Mouse (Mus musculus) CD4-positive, CD25-positive, alpha-beta regulatory T cell, adult 4 months (primary cell): Measurements from ENCODE around the gene En2. TPM values are rescaled to one million over a fixed set of nuclear protein-coding genes. Genes with fewer than 3 reads are reported as not detected.

Experiments
- ATAC-seq: one replicate; pipeline ENCODE4 v1.8.0; 2017
- polyA plus RNA-seq, 2 experiments: library from polyadenylated mRNA; unstranded; fragments of 100-300 nt; shearing (Covaris generic); gene quantifications; one replicate each; pipeline ENCODE4 v1.2.1; 2017

En2 gene
- not detected for polyA plus RNA-seq

DNA sequence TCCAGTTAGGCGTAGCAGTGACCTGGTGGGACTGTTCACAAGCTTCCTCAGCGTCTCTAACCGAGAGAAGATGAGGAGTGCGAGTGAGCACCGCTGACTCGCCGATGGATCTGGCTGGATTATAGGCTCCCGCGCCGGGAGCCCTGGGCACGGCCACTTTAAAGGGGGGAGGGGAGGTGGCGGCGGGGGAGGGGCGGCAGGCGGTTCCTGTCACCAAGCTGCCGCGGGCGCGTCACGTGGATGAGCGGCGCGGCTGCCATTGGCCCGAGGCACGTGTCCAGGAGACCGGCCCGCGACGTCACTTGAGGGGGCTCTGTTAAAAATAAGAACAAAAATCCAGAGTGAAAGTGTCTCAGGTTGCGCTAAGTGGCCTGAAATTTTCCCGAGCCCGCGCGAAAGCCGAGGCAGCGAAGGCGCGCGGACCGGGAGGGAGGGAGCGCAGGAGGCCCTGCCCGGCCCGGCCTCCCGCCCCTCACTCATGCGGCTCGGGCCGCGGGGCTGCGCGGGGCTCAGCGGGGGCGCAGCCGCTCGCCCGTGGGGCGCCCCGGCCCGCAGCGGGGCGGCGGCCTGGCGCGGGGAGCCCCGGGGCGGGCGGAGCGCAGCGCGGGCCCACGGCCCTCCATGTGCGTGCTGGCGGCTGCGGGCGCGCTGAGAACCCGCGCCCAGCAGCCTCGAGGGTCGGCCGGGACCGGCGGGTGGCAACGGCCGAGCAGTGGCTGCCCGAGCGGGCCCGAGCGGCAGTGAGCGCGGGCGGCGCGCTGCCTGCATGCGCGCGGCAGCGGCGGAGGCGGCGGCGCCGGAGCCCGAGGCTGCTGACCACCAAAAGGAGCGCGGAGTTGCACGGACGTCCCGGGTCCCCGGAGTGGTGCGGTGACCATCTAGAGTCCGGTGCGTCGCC lies at the start of gene En2:
TSS of gene En2 (plus strand) at position 337 of the 898 bp plus-strand sequence.
- ATAC-seq, result no peak

DNA sequence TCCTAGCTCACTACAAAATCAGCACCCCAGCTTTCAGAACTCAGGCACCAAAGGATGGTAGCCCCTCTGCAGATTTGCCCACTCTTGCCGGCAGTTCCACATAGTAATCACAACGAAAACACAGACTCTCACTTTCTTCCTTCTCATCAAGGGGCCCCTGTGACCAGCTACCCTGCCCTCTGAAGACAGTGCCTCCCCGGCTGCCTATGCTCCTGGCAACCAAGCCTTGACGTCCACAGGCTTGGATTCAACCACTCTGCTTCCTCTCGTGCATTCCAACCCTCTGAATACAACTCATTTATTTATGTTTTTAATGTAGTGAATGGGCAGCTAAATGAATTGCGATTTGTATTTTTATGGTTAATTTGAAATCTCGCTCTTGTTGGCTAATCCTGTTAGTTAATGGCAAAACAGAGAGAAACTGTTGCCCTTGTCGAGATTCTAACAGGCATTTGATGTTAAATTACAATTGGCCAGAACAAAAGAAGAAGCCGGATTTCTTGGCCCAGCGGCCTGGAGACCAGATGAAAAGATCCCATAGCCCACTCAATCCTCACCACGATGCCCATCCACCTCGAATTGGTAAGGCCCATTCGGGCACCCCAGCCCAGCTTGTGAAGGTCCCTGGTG lies 48.1 kb upstream of the En2 start:
- ATAC-seq, result no peak

DNA sequence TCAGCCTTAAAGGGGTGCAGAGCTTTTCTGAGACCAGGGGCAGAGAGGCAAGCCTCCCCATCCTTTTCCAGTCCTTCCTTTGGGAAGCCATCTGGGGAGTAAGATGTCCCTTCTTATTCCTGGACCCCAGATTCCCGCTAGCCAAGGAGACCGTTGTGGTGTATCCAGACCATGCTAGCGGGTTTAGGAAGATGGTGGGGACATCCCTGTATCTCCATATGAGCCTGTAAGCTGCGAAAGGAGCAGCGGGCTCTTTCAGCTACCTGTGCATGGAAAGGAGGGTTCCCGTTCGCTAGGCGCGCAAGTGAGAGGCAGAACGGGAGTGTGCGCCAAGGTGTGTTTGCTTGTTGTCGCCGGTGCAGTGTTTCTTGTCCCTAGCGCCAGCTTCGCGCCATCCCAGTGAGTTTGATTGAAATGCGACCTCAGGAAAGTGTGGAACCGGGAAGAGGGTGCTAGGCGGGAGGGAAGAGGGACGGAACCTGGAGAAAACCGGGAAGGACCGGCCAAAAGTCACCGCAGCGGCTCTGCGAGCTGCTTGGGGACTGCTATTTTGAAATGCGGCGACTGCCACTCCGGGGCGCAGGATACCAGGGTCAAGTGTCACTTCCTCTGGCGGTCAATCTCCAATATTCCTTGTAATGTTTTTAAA lies 47.5 kb upstream of the En2 start:
- no peak for ATAC-seq

DNA sequence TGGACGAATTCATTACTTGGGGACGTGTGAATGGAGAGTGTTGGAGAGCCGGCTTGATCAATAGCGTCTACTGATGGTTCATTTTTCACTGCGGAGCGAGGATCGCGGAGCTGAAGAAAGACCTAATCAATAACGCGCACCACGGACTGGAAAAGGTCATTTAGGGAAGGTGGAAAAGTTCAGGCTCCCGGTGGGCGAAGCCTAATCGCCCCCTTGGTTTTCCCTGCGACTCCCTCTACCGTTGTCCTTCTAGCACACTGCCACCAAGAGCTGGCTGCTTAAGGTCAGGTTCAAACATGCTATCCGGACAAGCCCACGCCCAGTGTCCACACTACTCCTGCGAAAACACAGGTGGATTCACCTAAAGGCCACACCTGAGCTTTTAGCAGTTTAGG lies 47.0 kb upstream of the En2 start:
- no peak for ATAC-seq

DNA sequence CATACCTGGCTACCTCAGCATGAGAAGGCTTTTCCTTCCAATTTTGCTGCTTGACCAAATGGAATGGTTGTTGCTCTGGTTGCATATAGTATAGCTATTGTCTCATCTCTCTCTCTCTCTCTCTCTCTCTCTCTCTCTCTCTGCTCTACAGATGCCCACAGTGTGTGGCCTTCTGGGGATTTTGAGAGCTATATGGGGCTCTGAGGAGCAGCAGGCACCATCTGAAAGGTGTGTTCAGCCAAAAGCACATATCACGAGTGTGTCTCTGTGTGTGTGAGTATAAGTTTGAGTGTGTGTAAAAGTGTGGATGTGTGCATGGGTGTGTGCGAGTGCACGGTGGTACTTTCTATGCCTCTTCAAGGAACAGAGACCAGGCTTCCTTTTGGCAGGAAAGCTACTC lies 45.9 kb upstream of the En2 start:
- ATAC-seq, result no peak

DNA sequence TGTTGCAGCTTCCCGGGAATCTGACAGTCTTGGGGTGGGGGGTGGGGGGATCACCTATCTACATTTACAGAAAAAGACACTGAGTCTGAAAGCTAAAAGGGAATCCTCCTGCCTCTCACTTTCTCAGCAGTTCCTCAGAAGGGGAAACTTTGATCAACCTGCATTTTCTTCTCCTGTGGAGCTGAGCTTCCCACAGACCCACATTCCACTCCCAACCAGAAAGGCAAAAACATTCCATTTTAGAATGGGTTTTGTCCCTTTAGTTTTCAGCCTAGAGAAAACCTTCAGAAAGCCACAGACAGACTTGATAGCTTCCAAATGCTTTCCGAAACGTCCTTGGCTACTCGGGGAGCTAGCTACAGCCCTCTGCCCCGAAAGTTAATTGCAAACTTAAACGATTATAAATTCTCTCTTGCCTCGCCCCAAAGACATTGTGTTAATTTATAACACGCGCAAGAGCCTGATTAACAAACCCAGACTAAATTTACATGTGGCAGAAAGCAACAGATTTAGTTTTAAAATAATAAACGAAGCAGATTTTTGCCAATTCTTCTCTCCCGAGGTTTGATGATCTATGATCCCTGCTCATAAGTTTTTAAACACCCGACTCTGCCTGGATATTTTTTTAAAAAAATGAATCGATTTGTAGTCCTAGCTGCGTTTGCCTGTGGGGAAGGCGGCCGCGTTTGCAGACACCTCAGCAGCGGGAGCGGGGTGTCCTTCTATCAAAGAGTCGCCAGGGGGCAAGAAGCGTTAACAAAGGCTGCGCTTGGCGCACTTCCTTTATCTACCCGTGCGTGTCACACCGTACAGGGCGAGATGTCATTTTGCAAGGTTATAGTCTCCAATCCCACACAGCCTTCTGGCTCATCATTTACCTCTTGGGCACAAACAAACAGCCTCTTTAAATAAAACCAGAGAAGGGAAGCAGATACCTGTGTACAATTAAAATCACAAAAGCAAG lies 42.7 kb upstream of the En2 start:
- ATAC-seq, result peak; percentile 95

DNA sequence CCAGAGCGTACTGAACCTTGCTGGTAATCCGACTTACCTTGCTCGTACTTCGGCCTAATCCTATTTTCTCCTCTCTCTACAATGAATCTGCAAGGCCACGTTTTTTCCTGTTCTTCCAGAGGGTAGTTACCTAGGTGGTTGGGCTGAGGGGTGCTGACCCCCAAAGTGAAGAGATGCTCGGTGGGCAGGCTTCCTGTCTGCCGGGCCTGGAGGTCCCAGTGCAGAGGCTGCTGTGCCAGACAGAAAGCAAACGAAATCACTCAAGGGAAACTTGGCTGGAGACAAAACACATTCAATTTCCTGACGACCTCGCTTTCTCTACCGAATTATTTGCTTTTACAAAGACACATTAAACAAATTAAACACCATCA lies 42.1 kb upstream of the En2 start:
- no peak for ATAC-seq

DNA sequence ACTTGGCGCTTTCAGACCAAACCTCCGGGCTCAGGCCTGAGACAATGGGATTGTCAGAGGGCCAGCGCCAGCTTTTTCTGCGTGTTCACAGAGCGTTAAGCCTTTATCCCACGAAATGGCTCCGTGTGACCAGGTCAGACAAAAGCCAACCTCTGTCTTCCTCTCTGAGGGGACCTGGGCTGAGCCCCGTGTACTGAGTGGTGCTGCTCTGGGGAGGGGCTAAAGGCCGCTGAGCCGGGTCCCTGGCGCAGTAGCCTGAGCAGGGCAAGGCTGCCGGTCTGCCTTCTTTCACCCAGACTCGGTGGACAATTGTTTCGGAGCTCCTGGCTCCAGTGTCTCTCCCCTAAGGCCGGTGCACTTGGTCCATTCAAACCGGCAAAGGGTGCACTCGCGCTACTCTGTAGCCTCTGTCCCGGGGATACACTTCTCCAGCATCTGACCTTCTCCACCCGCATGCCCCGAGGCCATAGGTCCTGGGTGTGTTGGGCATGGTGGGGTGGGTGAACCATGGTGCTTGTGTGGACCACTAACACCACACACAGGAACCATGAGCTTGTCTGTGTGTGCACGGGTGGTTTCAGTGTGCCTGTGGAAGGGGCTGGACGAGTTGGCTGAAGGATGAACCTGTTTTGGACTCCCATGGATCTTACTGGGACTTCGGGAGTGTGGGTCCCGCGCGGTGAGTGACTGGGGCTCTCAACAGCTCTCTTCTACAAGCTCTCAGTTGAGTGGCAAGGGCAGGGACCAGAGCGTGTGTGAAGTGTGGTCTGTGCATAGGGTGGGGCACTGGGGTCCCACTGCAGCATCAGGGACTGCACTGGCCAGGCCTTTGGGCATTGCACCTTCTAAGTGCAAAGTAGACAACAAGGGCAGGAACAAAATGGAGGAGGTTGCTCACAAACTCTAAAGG lies 40.9 kb upstream of the En2 start:
- ATAC-seq, result no peak

DNA sequence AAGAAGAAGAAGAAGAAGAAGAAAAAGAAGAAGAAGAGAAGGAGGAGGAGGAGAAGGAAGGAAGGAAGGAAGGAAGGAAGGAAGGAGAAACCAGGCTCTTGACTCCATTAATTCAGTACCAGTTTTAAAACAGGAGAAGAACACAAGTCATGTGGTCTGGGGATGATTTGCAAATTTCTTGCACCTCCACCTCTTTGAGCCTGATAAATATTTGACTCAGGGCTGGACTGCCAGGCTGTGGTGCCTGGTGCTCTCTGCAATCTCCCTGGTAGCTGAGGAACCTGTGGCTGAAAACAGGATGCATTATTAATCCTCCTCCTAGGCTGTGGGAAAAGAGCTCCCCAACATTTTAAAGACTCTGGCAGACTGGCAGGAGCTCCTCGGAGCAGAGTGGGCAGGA lies 36.6 kb upstream of the En2 start:
- no peak for ATAC-seq

DNA sequence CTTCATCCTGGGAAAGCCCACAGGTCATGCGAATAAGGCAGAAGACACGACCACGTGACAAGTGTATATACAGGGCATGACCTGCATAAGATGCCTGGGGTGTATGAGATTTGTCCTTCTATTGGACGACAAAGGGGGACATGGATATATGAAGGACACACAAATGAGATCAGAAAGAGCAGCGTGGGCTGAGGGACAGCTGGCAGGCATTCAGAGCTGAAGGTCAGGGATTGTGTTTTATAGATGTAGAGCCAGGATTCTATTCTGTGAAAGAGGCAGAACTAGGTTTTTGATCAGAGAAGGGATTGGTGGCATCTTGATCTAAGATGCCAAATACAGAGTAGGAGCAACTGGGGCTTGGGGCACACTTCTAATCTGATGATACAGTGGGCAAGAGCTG lies 33.3 kb upstream of the En2 start:
- no peak for ATAC-seq

DNA sequence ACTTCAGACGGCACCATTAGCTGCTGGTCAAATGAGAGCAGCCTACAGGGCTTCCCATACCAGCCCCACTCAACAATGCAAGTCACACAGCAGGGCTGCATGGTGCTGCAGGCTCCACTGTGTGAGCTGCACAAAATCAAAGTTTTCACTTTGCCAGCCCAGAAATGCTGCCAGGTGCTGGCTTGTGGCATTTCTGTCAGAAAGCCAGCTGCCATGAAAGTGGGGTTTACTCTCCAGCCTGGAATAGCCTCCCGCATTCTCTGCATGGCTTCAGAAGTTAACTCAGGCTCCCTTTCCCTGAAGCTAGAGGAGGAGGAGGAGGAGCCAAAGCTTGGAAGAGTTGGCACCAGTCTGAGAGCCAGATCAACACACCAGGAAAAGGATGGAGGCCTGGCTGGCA lies 29.1 kb upstream of the En2 start:
- no peak for ATAC-seq

DNA sequence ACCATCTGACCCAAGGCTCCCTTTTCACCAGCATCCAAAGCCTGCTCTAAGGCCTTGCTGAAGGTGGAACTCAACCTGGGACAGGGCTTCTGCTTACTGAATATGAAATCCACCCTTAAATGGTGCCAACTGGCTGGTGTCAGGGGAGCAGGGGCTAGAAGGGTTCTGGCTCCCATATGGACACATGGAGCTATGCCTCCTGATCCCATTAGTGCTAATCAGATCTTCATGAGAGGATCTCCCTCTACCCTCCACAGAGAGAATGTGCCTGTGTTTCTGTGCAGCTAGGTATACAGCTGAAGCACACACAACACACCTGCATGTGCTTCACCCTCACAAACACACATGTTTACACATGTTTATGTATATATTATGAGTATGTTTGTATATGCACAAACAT lies 20.9 kb upstream of the En2 start:
- no peak for ATAC-seq

DNA sequence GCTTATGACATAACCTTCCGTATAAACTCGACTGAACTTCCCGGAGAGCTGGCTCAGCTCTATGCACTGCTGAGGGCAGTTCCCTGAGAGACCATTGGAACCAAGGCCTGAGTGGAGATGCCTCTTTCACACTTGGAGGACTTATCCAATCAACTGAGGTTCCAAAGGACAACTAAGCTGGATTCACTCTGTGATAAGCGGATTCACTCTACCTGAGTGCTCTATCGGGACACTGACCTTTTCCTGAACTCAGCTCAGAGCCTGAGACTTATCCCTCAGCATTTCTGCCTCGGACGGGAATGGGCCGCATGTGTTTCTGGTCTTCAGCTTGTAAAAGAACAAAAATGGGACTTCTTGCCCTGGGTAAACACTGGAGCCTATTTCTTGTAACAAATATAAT lies 19.5 kb upstream of the En2 start:
- no peak for ATAC-seq

DNA sequence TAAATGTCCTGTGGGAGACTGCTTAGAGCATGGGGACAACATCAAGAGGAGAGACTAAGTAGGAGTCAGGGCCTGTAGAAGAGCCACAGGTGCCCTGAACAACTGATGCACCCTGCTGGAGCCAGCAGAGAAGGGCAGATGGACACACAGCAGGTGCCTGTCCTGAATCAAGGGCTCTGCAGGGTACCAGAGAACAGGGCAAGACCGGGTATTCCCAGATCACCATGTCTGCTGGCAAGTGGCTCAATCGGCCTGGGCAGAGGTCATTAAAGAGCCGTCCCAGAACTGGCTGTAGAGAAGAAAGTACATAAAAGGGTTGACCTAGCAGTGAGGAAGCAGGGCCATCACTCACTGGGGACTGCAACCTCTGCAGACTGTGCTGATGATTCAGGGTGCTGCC lies 17.0 kb upstream of the En2 start:
- ATAC-seq, result no peak

DNA sequence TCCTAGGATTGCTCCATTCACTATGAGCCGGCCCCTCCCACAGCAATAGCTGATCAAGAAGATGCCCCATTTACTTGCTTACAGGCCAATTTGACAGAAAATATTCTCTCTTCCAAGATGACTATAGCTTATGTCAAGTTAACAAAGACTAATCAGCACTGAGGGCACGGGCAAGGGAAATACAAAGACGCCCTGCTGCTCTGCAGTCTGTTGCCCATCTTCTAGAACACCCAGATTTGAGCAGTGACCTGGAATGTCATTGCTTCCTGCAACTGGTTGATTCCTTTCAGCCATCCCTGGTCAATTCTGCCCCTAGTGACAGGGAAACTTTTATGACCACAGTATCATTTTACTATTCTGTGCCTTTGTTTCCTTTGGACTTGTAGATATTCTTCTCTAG lies 16.1 kb upstream of the En2 start:
- no peak for ATAC-seq

DNA sequence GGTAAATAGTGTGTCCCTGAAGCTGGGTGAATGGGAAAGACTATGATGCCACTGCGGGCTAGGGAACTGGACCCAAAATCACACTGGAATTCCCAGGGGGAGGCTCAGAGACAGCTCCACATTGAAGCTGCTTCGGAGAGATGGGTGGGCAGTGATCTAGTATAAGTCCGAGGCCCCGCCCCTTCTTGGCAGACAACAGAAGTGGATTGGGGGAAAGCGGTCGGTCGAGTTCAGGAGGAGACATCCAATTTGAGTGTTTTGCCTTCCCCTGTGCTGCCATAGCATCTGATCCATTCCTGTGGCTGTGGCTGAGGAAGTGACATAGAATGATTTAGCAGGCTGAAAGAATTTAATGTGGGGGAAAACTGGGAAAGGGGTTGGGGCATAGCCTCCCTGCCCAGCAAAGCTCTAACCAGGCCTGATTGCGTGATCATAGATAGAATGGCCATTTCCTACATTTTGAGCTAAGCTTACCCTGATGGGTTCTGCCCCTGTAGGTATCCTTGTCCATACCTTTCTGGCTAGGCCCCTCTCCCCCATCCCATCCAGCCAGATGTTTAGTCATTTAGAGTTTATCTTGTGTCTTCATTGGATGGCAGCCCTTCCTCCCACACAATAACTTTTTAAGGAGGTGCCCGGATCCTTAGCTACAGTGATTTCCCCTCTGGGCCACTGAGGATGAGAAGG lies 8.3 kb upstream of the En2 start:
- no peak for ATAC-seq

DNA sequence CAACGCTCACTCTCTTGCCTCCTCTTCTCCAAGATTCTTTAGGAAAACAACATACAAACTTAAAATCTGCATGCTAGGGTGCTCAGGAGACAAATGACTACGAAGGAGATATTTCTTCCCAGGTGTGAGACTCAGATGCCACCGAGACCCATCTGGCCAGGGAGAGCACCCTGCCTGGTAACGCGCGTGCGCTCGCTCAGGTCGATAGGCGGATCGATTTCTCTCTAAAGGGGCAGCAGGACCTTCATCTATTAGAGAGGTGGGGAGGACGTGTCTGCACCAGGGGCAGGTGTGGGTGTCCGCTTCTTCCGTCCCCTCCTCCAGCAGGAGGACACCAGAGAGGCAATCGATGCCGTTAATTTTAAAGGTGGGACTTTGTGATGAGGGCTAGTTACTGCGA lies 7.7 kb upstream of the En2 start:
- ATAC-seq, result no peak

DNA sequence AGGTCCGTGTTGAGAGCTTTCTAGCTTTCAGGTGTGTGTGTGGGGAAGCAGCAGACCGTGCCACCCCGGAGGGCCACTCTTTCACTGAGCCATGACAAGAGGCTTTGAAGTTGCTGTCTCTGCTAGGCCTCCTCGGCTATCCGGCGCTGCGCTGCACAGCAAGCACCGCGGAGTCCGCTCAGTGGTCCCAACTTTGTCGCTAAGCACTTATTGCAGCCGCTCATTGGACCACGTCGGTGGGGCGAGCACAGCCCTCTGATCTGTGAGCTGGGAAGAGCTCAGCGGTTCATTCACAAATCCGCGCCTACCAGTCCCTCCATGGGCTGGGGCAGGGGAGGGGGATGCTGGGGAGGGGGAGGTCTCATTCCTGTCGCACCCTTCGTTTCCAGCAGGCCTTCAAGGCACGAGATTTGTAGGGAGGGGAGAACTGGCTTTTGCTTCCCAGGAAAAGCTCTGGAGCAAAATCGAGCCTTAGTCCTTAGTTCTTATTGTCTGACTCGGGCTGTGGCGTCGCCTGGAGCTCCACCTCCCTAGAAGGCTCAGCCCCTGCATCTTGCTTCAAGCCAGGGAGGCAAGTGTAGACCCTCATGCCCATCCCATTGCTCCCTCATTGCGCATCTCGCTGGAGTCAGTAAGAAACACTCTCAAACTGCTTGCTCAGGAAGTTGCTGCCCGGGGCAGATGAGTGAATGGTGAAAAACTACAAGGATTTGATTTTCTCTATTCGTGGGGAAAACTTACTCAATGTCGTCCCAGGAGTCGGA lies 7.0 kb upstream of the En2 start:
- ATAC-seq, result no peak

DNA sequence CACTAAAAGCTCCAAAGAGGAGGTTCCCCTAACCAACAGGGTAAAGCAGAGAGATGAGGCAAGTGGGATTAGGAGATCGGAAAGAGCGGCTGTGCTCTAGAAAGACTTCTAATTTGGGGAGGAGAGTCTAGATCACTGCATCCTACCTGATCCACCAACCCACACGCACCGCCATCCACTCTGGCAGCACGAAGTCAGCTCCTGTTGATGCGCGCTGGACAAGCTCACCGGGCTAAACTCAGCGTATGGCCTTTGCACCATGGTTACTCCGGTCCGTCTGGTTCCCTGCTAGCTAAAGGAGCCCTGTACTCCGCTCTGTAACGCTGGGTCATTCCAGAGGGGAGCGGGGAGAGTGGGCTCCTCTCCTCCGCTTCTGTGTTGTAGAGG lies 6.4 kb upstream of the En2 start:
- no peak for ATAC-seq

DNA sequence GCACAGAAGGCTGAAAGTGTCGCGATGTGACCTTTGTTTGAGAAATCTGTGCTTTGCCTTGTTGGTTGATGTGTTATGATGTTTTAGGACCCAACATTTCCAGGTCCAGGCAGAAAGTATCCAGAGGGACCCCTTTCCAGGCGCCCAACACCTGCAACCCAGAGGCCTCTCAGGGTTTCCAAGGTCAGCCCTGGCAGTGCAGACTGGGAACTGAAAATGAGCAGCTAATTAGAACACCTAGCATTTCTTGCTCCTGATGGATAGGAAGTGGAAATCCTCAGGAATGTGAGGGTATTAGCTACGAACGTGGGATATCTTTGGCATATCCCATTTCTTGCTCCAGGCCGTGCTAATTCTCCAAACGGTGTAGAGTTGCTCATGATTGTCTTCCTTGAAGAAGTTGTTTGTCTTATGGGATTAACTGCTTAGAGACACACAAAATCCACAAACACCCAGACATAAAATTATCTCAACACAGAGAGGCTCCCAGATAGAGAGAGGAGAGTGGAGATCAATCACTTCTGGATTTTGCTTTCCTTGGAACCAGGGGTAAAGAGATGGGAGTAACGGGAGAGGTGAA lies 5.5 kb upstream of the En2 start:
- no peak for ATAC-seq
